In the genomic region with DNA sequence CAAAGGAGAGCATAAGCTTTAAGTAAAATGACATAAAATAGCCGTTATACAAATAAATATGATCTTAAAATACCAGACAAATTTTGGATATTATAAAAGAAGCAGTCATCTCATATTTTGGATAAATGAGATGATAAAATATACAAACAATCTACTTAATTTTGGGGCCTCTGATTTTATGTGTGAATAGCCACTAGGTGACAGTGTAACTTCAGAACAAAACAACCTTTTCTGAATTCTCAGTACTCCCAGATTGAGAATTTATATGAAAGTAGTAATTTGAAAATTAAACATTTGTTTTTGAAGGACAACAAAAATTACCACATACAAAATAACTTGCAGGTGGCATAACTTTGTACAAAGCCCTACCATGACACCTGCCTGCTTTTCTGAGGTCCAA, we compare ENCODE assay signal across 20 mouse cellular contexts.
DNase-seq lines count a peak whose midpoint lies in the region; ATAC-seq and TF ChIP-seq lines count a peak whose summit lies in the region.
"Had no signal": no experiment of that assay in that cellular context is flagged by ENCODE, and none has a peak within 500 bp of the region (broad histone marks: within the 10 kb centered on the region; RNA-seq: fewer than 3 reads in every experiment).

No protein-coding gene starts in this region.

- no peaks in the 10 kb centered on the region for H3K9me3 ChIP-seq in intestine, postnatal 0 days (ENCODE audit: control insufficient read depth)
- H3K9me3 ChIP-seq in intestine, embryonic 16.5 days (ENCODE audit: control insufficient read depth, low read length), result no peaks in the 10 kb centered on the region
- H3K9me3 ChIP-seq in kidney, embryonic 16.5 days (ENCODE audit: low read length), result no peaks in the 10 kb centered on the region
- H3K9me3 ChIP-seq: heart, embryonic 15.5 days; midbrain, embryonic 13.5 days had no signal

- no peaks in the 10 kb centered on the region for H3K27me3 ChIP-seq in intestine, postnatal 0 days (replicated peaks; ENCODE audit: control insufficient read depth, insufficient read depth, low read length)
- H3K27me3 ChIP-seq in intestine, embryonic 16.5 days (replicated peaks; ENCODE audit: control insufficient read depth, insufficient read depth, low read length), result no peaks in the 10 kb centered on the region
- H3K27me3 ChIP-seq in kidney, embryonic 16.5 days (ENCODE audit: insufficient read depth, low read length), result no peaks in the 10 kb centered on the region
- H3K27me3 ChIP-seq: heart, embryonic 15.5 days; midbrain, embryonic 13.5 days had no signal

- H3K9ac ChIP-seq in intestine, postnatal 0 days (ENCODE audit: low read depth, low read length), result no peak overlapping the region
- no peak overlapping the region for H3K9ac ChIP-seq in intestine, embryonic 16.5 days (ENCODE audit: low read depth, low read length)
- H3K9ac ChIP-seq in kidney, embryonic 16.5 days (replicated peaks; ENCODE audit: low read length), result no peak overlapping the region
- H3K9ac ChIP-seq: heart, embryonic 15.5 days; liver, postnatal 0 days; midbrain, embryonic 13.5 days had no signal

- no peak overlapping the region for H3K4me2 ChIP-seq in intestine, postnatal 0 days (replicated peaks; ENCODE audit: low read depth)
- H3K4me2 ChIP-seq in intestine, embryonic 16.5 days (ENCODE audit: low read depth, low read length), result no peak overlapping the region
- H3K4me2 ChIP-seq in kidney, embryonic 16.5 days (replicated peaks; ENCODE audit: low read depth, low read length), result no peak overlapping the region
- H3K4me2 ChIP-seq: heart, embryonic 15.5 days; midbrain, embryonic 13.5 days had no signal

- DNase-seq in embryo, embryonic 11 days, result peak; percentile 2
- DNase-seq in embryo, embryonic 10 days (ENCODE audit: low spot score), result no peak
- peak; percentile 9 for DNase-seq in 416B (ENCODE audit: low read depth)
- peak; percentile 10 for DNase-seq in brain, embryonic 18.5 days (ENCODE audit: low read depth, low spot score)
- no peak for DNase-seq in gastrocnemius, postnatal 14 days
- DNase-seq: adrenal gland, postnatal 25 days; cerebellum, adult 9-11 months; heart, adult 18-20 months; kidney, adult 11 months; kidney, postnatal 25 days; liver; liver, postnatal 0 days; spleen, adult 18-20 months had no signal

- no peak overlapping the region for H3K4me3 ChIP-seq in intestine, postnatal 0 days (ENCODE audit: low read depth, low read length)
- no peak overlapping the region for H3K4me3 ChIP-seq in intestine, embryonic 16.5 days (ENCODE audit: low read length)
- no peak overlapping the region for H3K4me3 ChIP-seq in kidney, embryonic 16.5 days (ENCODE audit: low read length)
- H3K4me3 ChIP-seq: heart, embryonic 15.5 days; midbrain, embryonic 13.5 days had no signal

- H3K36me3 ChIP-seq in intestine, postnatal 0 days (ENCODE audit: control insufficient read depth, insufficient read depth), result no peaks in the 10 kb centered on the region
- H3K36me3 ChIP-seq in intestine, embryonic 16.5 days (ENCODE audit: control insufficient read depth, insufficient read depth, low read length), result no peaks in the 10 kb centered on the region
- H3K36me3 ChIP-seq in kidney, embryonic 16.5 days (ENCODE audit: insufficient read depth, low read length), result no peaks in the 10 kb centered on the region
- H3K36me3 ChIP-seq: heart, embryonic 15.5 days; midbrain, embryonic 13.5 days had no signal

- H3K4me1 ChIP-seq in intestine, postnatal 0 days (replicated peaks; ENCODE audit: control insufficient read depth, insufficient read depth, low read length), result no peaks in the 10 kb centered on the region
- no peaks in the 10 kb centered on the region for H3K4me1 ChIP-seq in intestine, embryonic 16.5 days (ENCODE audit: control insufficient read depth, insufficient read depth, low read length)
- H3K4me1 ChIP-seq in kidney, embryonic 16.5 days (ENCODE audit: insufficient read depth, low read length), result no peaks in the 10 kb centered on the region
- H3K4me1 ChIP-seq: heart, embryonic 15.5 days; midbrain, embryonic 13.5 days had no signal

- 81% methylated on average over 1 of the region's 1 CpGs for WGBS in intestine, postnatal 0 days
- 89% methylated on average over 1 of the region's 1 CpGs for WGBS in intestine, embryonic 16.5 days
- 79% methylated on average over 1 of the region's 1 CpGs for WGBS in kidney, embryonic 16.5 days

- H3K27ac ChIP-seq in intestine, postnatal 0 days (ENCODE audit: low read depth, low read length), result no peak overlapping the region
- no peak overlapping the region for H3K27ac ChIP-seq in intestine, embryonic 16.5 days (ENCODE audit: low read length)
- no peak overlapping the region for H3K27ac ChIP-seq in kidney, embryonic 16.5 days (ENCODE audit: low read length)
- H3K27ac ChIP-seq: heart, embryonic 15.5 days; macrophage; midbrain, embryonic 13.5 days had no signal

- intact Hi-C loops in gastrocnemius, postnatal 14 days (cut with DNase I; ENCODE audit: low total_unique reads), result no loop called here

- ATAC-seq in intestine, postnatal 0 days, result no peak
- no peak for ATAC-seq in intestine, embryonic 16.5 days
- ATAC-seq in kidney, embryonic 16.5 days (ENCODE audit: low FRiP score, low TSS enrichment), result no peak
- ATAC-seq: forebrain, embryonic 16.5 days; liver, postnatal 0 days; midbrain, embryonic 13.5 days had no signal

- TF ChIP-seq CTCF in intestine, postnatal 0 days (IDR thresholded peaks at IDR 0.05; ENCODE audit: low read depth), result peak; percentile 58

Comparison
In these comparisons a context has a peak if more than half of its experiments do, and no peak if none do; other contexts are left out.
1. DNase-seq: peak in embryo, embryonic 11 days (single experiment), 416B (single experiment) and brain, embryonic 18.5 days (single experiment); none in embryo, embryonic 10 days (single experiment) and gastrocnemius, postnatal 14 days (single experiment).